Mouse (Mus musculus) neural tube, embryonic 11.5 days (tissue): ENCODE data around the gene Kcnip3. TPM values are rescaled to one million over a fixed set of nuclear protein-coding genes. Genes with fewer than 3 reads are reported as not detected.
A peak's percentile ranks its signal among the peaks of the same experiment; 100 is the strongest.

ENCODE experiments used
- ATAC-seq: fragments of 200-750 bp; cut with Nextera tagmentation; 2 replicates; pipeline ENCODE4 v1.8.0; 2017; ENCODE audit warnings: moderate number of reproducible peaks, mild to moderate bottlenecking, moderate TSS enrichment, moderate library complexity; ENCODE audit not compliant: insufficient read depth, low FRiP score, low TSS enrichment
- DNase-seq: peaks from one replicate; pipeline ENCODE4 v3.0.0-alpha.2; 2015; ENCODE audit warnings: low spot score
- H3K27ac ChIP-seq: fragments of 300-500 bp; sonication (generic); 2 replicates; pipeline ENCODE4 v1.5.1; 2014; ENCODE audit warnings: low read depth, mild to moderate bottlenecking, low read length
- H3K27me3 ChIP-seq: fragments of 300-500 bp; sonication (generic); 2 replicates; pipeline ENCODE4 v1.6.1; 2014; ENCODE audit warnings: mild to moderate bottlenecking, low read length, mixed read lengths; ENCODE audit not compliant: control insufficient read depth, insufficient read depth
- H3K36me3 ChIP-seq: fragments of 300-500 bp; sonication (generic); 2 replicates; pipeline ENCODE4 v1.6.1; 2014; ENCODE audit warnings: mild to moderate bottlenecking, low read length, moderate library complexity, mixed read lengths; ENCODE audit not compliant: control insufficient read depth, insufficient read depth
- H3K4me1 ChIP-seq: fragments of 300-500 bp; sonication (generic); 2 replicates; pipeline ENCODE4 v1.6.1; 2014; ENCODE audit warnings: low read length, mixed read lengths; ENCODE audit not compliant: control insufficient read depth, insufficient read depth
- H3K4me2 ChIP-seq: fragments of 300-500 bp; sonication (generic); 2 replicates; pipeline ENCODE4 v1.6.1; 2014; ENCODE audit warnings: low read depth, mild to moderate bottlenecking, moderate library complexity
- H3K4me3 ChIP-seq: fragments of 300-500 bp; sonication (generic); 2 replicates; pipeline ENCODE4 v1.5.1; 2014; ENCODE audit warnings: low read depth, low read length
- H3K9ac ChIP-seq: fragments of 300-500 bp; sonication (generic); 2 replicates; pipeline ENCODE4 v1.6.1; 2014; ENCODE audit warnings: mild to moderate bottlenecking, low read length
- H3K9me3 ChIP-seq: fragments of 300-500 bp; sonication (generic); 2 replicates; pipeline ENCODE4 v1.6.1; 2016; ENCODE audit warnings: low read length; ENCODE audit not compliant: control insufficient read depth
- WGBS: fragments of 180-500 bp; shearing (Covaris S2); extraction: QIAGEN DNeasy Blood & Tissue Kit; methylation state at CpG from one replicate; pipeline ENCODE4 v1.1.7; 2014; 5-methylcytosine and 5-hydroxymethylcytosine counted together
- polyA plus RNA-seq: library from polyadenylated mRNA; unstranded; fragments of >200 nt; fragmentation: Nextera tagmentation; extraction: Ambion mirVana; gene quantifications from 2 replicates; pipeline ENCODE4 v1.2.1, GENCODE M21; 2014

The Kcnip3 gene
- polyA plus RNA-seq, 1 experiment from 2014 or later = 3.4 TPM

DNA sequence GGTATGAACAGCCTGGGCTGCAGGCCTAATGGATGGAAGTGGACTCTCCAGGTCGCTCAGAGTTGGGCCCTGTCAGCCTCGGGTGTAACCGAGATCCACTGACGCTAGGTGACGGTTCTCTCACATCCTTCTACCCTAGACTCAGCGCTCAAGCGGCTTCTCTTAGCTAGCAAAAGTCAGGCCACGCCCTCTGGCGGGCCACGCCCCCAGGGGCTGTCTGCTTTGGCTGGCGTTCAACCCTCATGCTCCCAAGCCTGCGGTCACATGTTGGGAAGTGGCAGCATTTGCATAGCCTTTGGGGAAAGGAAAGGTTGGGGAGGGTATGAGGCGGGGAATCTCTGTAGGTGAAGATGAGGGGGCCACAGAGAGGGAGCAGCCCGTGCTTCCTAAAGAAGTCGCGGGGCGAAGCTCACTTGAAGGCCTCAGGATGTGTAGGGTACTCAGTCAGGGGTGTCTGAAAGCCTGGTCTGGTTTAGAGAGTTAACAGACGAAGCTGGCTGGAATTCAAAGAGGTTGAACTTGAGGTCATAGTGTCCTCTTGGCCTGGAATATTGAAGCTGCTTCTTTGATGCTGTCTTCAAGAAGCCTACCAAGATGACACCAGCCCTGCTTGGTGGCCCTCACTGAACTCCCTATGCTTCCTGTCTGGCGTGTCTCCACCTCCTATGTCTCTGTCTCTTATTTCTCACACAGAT, 37.3 kb downstream of the Kcnip3 start:
- H3K4me3 ChIP-seq = no peak overlapping the region
- 8% methylated on average over 19 of the region's 19 CpGs for WGBS
- H3K27ac ChIP-seq = no peak overlapping the region
- H3K4me1 ChIP-seq = peaks cover 13% of the 10 kb centered on the region
- DNase-seq (peak; percentile 83), ATAC-seq (peak; percentile 78; the same call in 1 of the 2 replicates)
- H3K4me2 ChIP-seq = peak overlapping the region; percentile 34
- H3K9me3 ChIP-seq = no peaks in the 10 kb centered on the region
- peaks cover 52% of the 10 kb centered on the region for H3K27me3 ChIP-seq
- H3K9ac ChIP-seq = no peak overlapping the region
- H3K36me3 ChIP-seq = no peaks in the 10 kb centered on the region

- Histone ChIP-seq H3K4me1 (peaks cover 13% of the 10 kb centered on the region), H3K4me2 (peak overlapping the region; percentile 63; the same call in 1 of the 2 replicates), H3K36me3 (no peaks in the 10 kb centered on the region), H3K9me3 (no peaks in the 10 kb centered on the region), H3K27me3 (peaks cover 52% of the 10 kb centered on the region), H3K9ac (no peak overlapping the region), H3K4me3 (peak overlapping the region; percentile 37), H3K27ac (no peak overlapping the region)
- WGBS = 1% methylated on average over 20 of the region's 21 CpGs
- DNase-seq (peak; percentile 31), ATAC-seq (no peak)
Observed at GRCm38 (mm10) chr2:127483001-127483400, 38.9 kb downstream of the Kcnip3 start.

DNA sequence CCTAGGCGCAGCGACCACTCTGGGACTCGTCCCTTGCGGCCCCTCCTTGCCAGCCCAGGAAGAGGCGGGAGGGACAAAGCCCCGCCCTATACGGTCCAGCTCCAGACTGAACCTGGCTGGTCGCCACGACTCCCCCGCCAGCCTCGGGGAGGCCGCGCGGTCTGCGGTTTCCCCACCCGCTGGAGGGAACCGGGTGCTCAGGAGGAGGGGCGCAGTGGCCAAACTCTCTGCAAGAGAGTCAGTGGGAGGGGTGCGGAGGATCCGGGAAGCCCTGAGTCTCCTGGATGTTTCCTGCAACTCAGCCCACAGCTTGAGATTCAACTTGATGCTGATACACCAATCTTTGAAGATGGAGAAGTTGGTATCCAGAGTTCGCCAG, 39.4 kb downstream of the Kcnip3 start:
- Histone ChIP-seq H3K9ac (0 out of 2 replicates have a peak overlapping the region, but pooled peaks have one; percentile 6), H3K27me3 (peaks cover 52% of the 10 kb centered on the region)
- WGBS = 0% methylated on average over 18 of the region's 21 CpGs

GRCm38 (mm10) chr2:127481841-127482532, 39.9 kb downstream of the Kcnip3 start:
- Histone ChIP-seq H3K4me3 (peak overlapping the region; percentile 37), H3K9me3 (no peaks in the 10 kb centered on the region), H3K27me3 (peaks cover 52% of the 10 kb centered on the region), H3K4me2 (peak overlapping the region; percentile 63), H3K9ac (0 out of 2 replicates have a peak overlapping the region, but pooled peaks have one; percentile 6), H3K27ac (no peak overlapping the region), H3K36me3 (no peaks in the 10 kb centered on the region), H3K4me1 (peaks cover 13% of the 10 kb centered on the region)
- under 1% methylated on average over 58 of the region's 59 CpGs for WGBS
- DNase-seq (peak; percentile 20), ATAC-seq (no peak)

More for the DNA sequence above, 39.4 kb downstream of the Kcnip3 start:
- H3K27ac ChIP-seq = no peak overlapping the region
- DNase-seq (peak; percentile 39), ATAC-seq (no peak)
- H3K4me2 ChIP-seq = peak overlapping the region; percentile 63
- no peaks in the 10 kb centered on the region for H3K9me3 ChIP-seq
- H3K36me3 ChIP-seq = no peaks in the 10 kb centered on the region
- peaks cover 13% of the 10 kb centered on the region for H3K4me1 ChIP-seq
- peak overlapping the region; percentile 37 for H3K4me3 ChIP-seq

DNA sequence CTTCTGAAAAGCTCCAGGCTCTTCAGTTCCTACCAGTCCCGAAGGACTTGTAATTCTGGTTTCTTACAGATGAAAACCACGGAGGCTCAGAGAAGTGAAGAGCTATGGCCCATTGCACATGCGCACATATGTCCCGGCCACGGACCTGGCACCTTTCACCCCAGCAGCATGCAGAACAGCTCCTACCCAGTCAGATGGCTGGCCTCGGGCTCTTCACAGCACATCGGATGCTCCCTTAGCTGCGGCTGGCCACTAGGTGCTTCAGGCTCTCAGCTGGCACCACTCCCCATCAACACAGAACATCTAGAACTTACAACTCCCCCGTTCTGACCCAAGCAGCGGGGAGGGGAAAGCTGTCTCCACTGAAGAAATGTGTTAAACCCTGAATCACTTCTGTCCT, 42.1 kb downstream of the Kcnip3 start:
- Histone ChIP-seq H3K4me2 (no peak overlapping the region), H3K27ac (no peak overlapping the region), H3K9ac (no peak overlapping the region), H3K36me3 (no peaks in the 10 kb centered on the region), H3K4me3 (no peak overlapping the region), H3K9me3 (no peaks in the 10 kb centered on the region), H3K27me3 (peaks cover 48% of the 10 kb centered on the region), H3K4me1 (peaks cover 13% of the 10 kb centered on the region)
- ATAC-seq (no peak), DNase-seq (peak; percentile 6)
- WGBS = 67% methylated on average over 10 of the region's 10 CpGs

GRCm38 (mm10) chr2:127479210-127479609, 42.7 kb downstream of the Kcnip3 start:
- DNase-seq = no peak
- no peak overlapping the region for H3K4me3 ChIP-seq
- H3K9ac ChIP-seq = no peak overlapping the region
- H3K36me3 ChIP-seq = no peaks in the 10 kb centered on the region
- H3K4me1 ChIP-seq = peaks cover 10% of the 10 kb centered on the region
- H3K27me3 ChIP-seq = peaks cover 45% of the 10 kb centered on the region
- H3K27ac ChIP-seq = no peak overlapping the region
- H3K9me3 ChIP-seq = no peaks in the 10 kb centered on the region
- H3K4me2 ChIP-seq = no peak overlapping the region
- ATAC-seq = no peak
- 88% methylated on average over 4 of the region's 4 CpGs for WGBS

DNA sequence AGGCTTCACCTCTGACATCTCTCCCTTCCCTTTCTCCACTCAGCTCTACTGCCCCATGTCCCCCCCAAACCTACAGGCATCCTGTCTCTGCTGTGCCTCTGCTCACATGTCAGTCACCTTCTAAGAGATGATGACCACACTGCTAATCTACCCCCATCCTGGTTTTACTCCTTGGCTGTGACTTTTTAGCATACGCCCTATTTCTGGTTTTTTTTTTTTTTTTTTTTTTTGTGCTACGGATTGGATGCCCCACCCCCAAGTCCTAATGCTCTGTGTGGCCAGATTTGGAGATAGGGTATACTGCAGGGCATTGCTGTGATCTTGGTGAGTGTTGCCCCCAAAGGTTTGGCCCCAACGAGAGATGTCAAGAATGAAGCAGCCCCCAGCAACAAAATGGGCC, 49.6 kb downstream of the Kcnip3 start:
- Histone ChIP-seq H3K4me3 (no peak overlapping the region), H3K4me1 (no peaks in the 10 kb centered on the region), H3K27me3 (no peaks in the 10 kb centered on the region), H3K4me2 (no peak overlapping the region), H3K27ac (no peak overlapping the region), H3K36me3 (no peaks in the 10 kb centered on the region), H3K9me3 (no peaks in the 10 kb centered on the region), H3K9ac (no peak overlapping the region)
- DNase-seq (no peak), ATAC-seq (no peak)
- 72% methylated on average over 3 of the region's 3 CpGs for WGBS

DNA sequence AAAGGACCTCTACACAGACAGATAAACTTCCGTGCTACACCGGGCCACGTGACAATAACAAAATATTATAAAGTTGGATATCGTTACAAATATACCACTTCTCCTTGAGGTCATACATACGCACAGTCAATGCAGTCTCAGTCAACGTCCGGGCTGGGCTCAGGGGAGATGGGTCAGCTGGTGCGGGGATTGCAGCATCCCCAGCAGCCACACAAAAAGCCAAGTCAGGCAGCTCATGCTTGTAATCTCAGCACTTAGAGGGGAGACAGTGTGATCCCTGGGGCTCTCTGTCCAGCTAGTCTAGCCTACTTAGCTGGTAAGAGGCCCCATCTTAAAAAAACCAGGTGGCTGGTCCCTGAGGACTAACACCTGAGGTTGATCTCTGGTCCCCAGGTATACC, 50.6 kb downstream of the Kcnip3 start:
- no peak for DNase-seq
- no peak overlapping the region for H3K4me2 ChIP-seq

GRCm38 (mm10) chr2:127470661-127471060, 51.2 kb downstream of the Kcnip3 start:
- no peak overlapping the region for H3K9ac ChIP-seq
- ATAC-seq = no peak
- H3K9me3 ChIP-seq = no peaks in the 10 kb centered on the region
- peak; percentile 2 for DNase-seq
- H3K4me2 ChIP-seq = no peak overlapping the region
- no peaks in the 10 kb centered on the region for H3K36me3 ChIP-seq
- H3K27ac ChIP-seq = no peak overlapping the region
- no peak overlapping the region for H3K4me3 ChIP-seq
- WGBS = 86% methylated on average over 10 of the region's 10 CpGs
- no peaks in the 10 kb centered on the region for H3K27me3 ChIP-seq
- no peaks in the 10 kb centered on the region for H3K4me1 ChIP-seq

More for the DNA sequence above, 50.6 kb downstream of the Kcnip3 start:
- Histone ChIP-seq H3K4me1 (no peaks in the 10 kb centered on the region), H3K9ac (no peak overlapping the region), H3K27me3 (no peaks in the 10 kb centered on the region), H3K27ac (no peak overlapping the region), H3K4me3 (no peak overlapping the region), H3K9me3 (no peaks in the 10 kb centered on the region), H3K36me3 (no peaks in the 10 kb centered on the region)
- WGBS = 88% methylated on average over 8 of the region's 8 CpGs
- no peak for ATAC-seq
